Mouse (Mus musculus) lung, postnatal 0 days (tissue): ENCODE measurements at regions not wholly inside any gene's neighbourhood (a gene's known extent, or its start where the extent isn't known, plus 50 kb on each side); places are given as distances from the start of the nearest gene placed in this dataset.
A peak's percentile ranks its signal among the peaks of the same experiment; 100 is the strongest.

Experiments
- ATAC-seq: fragments of 200-750 bp; cut with Nextera tagmentation; 2 replicates; pipeline ENCODE4 v1.8.0; 2017; ENCODE audit warnings: moderate library complexity
- DNase-seq: peaks from one replicate; pipeline ENCODE4 v3.0.0-alpha.2; 2016; ENCODE audit warnings: low spot score
- H3K27ac ChIP-seq: fragments of 300-500 bp; sonication (generic); 2 replicates; pipeline ENCODE4 v1.5.1; 2014; ENCODE audit warnings: antibody characterized with exemption, mild to moderate bottlenecking, low read length, mixed read lengths
- H3K27me3 ChIP-seq: fragments of 300-500 bp; sonication (generic); replicated peaks from 2 replicates; pipeline ENCODE4 v1.6.1; 2014; ENCODE audit warnings: low read length, mixed read lengths; ENCODE audit not compliant: insufficient read depth
- H3K36me3 ChIP-seq: fragments of 300-500 bp; sonication (generic); 2 replicates; pipeline ENCODE4 v1.6.1; 2014; ENCODE audit warnings: low read length, mixed read lengths; ENCODE audit not compliant: insufficient read depth
- H3K4me1 ChIP-seq: fragments of 300-500 bp; sonication (generic); 2 replicates; pipeline ENCODE4 v1.6.1; 2014; ENCODE audit warnings: antibody characterized with exemption, low read depth, low read length, mixed read lengths; ENCODE audit not compliant: insufficient read depth
- H3K4me2 ChIP-seq: fragments of 300-500 bp; sonication (generic); replicated peaks from 2 replicates; pipeline ENCODE4 v1.6.1; 2014; ENCODE audit warnings: low read depth, mild to moderate bottlenecking, low read length, moderate library complexity, mixed read lengths
- H3K4me3 ChIP-seq: fragments of 300-500 bp; sonication (generic); 2 replicates; pipeline ENCODE4 v1.5.1; 2014; ENCODE audit warnings: low read depth, low read length
- H3K9ac ChIP-seq: fragments of 300-500 bp; sonication (generic); replicated peaks from 2 replicates; pipeline ENCODE4 v1.6.1; 2014; ENCODE audit warnings: low read depth, mild to moderate bottlenecking
- H3K9me3 ChIP-seq: fragments of 300-500 bp; sonication (generic); 2 replicates; pipeline ENCODE4 v1.6.1; 2016; ENCODE audit warnings: low read length, mixed read lengths
- CTCF ChIP-seq: IDR thresholded peaks from 2 replicates; pipeline ENCODE4 v1.5.1; 2016; ENCODE audit warnings: antibody characterized with exemption, mild to moderate bottlenecking
- EP300 ChIP-seq: IDR thresholded peaks from 2 replicates; pipeline ENCODE4 v1.6.1; 2016; ENCODE audit warnings: antibody characterized with exemption, mild to moderate bottlenecking, control low read depth
- WGBS: fragments of 180-500 bp; shearing (Covaris S2); extraction: QIAGEN DNeasy Blood & Tissue Kit; methylation state at CpG from one replicate; pipeline ENCODE4 v1.1.7; 2014; 5-methylcytosine and 5-hydroxymethylcytosine counted together

- Histone ChIP-seq H3K4me2 (no peak overlapping the region), H3K36me3 (no peaks in the 10 kb centered on the region), H3K4me1 (peaks cover 3% of the 10 kb centered on the region; the same call in 1 of the 2 replicates), H3K9ac (no peak overlapping the region), H3K27me3 (no peaks in the 10 kb centered on the region), H3K4me3 (no peak overlapping the region), H3K9me3 (no peaks in the 10 kb centered on the region; the same call in 1 of the 2 replicates), H3K27ac (no peak overlapping the region)
- no peak for TF ChIP-seq CTCF
- TF ChIP-seq EP300 = no peak
- ATAC-seq = no peak
- WGBS = 67% methylated on average over 3 of the region's 3 CpGs
- no peak for DNase-seq
Measured at GRCm38 (mm10) chr9:116311364-116311763, 136.2 kb upstream of the Tgfbr2 start.

DNA sequence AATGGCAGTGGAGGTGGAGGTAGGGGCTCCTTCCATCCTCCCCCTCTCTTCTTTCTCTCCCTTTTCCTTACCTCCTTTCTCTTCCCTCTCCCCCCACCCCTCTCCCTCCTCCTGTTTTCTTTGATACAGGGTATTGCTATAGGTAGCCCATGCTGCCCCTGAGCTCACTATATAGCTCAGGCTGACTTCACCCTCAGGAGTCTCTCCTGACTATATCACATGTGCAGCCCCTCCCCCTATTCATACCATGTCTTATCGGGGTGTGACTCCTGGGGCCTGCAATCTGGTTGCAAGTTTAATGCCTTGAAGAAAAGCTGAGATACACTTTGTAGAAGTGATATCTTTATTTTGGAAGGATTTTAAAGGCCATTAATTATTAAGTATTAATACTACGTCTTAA lies 126.4 kb upstream of the Tgfbr2 start:
- no peak overlapping the region for H3K27ac ChIP-seq
- H3K4me1 ChIP-seq = no peaks in the 10 kb centered on the region
- ATAC-seq (no peak), DNase-seq (no peak)
- H3K4me3 ChIP-seq = no peak overlapping the region
- no peaks in the 10 kb centered on the region for H3K27me3 ChIP-seq
- no peak overlapping the region for H3K4me2 ChIP-seq
- no peak for TF ChIP-seq EP300
- TF ChIP-seq CTCF = no peak
- H3K9me3 ChIP-seq = no peaks in the 10 kb centered on the region; the same call in 1 of the 2 replicates
- H3K36me3 ChIP-seq = no peaks in the 10 kb centered on the region
- no peak overlapping the region for H3K9ac ChIP-seq
- 75% methylated on average over 2 of the region's 2 CpGs for WGBS

- no peak overlapping the region for H3K4me3 ChIP-seq
- H3K36me3 ChIP-seq = no peaks in the 10 kb centered on the region
- H3K27me3 ChIP-seq = no peaks in the 10 kb centered on the region
- no peak for ATAC-seq
- no peaks in the 10 kb centered on the region for H3K4me1 ChIP-seq
- no peak for DNase-seq
- no peaks in the 10 kb centered on the region for H3K9me3 ChIP-seq
- TF ChIP-seq CTCF = no peak
- TF ChIP-seq EP300 = no peak
- no peak overlapping the region for H3K9ac ChIP-seq
- H3K27ac ChIP-seq = no peak overlapping the region
- H3K4me2 ChIP-seq = no peak overlapping the region
- 86% methylated on average over 4 of the region's 4 CpGs for WGBS
Measured at GRCm38 (mm10) chr9:116298791-116299190, 123.6 kb upstream of the Tgfbr2 start.

DNA sequence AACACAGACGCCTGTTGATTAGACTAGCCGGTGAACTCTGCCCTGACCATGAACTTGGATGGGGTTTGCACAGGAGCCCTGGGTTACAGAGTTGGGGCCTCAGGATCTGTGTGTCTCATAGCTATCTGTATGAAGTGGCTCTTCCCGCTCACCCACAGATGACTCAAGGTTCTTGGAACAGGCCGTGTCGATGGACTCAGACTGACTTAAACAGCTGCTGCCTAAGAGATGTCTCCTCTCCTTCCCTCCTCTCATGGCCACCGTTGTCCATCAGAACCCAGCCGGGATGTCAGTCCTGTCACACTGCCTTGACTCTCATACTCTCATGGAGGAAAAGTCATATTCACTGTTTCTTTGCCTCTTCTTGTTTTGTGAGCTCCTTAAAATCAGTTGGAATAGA lies 121.2 kb upstream of the Tgfbr2 start:
- TF ChIP-seq EP300 (peak; percentile 39), CTCF (no peak)
- Histone ChIP-seq H3K9ac (no peak overlapping the region), H3K4me2 (no peak overlapping the region), H3K27me3 (no peaks in the 10 kb centered on the region), H3K9me3 (no peaks in the 10 kb centered on the region), H3K27ac (no peak overlapping the region), H3K36me3 (no peaks in the 10 kb centered on the region), H3K4me1 (0 out of 2 replicates have a peak, but pooled peaks cover 2% of the 10 kb centered on the region), H3K4me3 (no peak overlapping the region)
- WGBS = 74% methylated on average over 7 of the region's 7 CpGs
- DNase-seq (peak; percentile 49), ATAC-seq (peak; percentile 47)

DNA sequence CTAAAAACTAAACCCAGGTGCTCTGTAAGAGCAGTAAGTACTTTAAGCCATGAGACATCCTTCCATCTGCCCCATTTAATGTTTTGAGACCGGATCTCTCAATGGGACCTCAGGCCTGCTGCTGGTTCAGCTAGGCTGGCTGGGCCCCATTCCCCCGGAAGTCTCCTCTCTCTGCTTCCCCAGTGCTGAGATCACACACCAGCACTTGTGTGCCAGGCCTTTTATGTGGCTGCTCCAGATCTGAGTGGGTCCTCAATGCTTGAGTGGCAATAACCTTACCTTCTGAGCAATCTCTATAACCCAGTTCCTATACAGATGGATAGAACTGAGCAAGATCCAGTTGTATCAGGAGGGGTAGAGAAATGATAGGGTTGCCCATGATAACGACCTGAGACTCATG lies 118.9 kb upstream of the Tgfbr2 start:
- no peaks in the 10 kb centered on the region for H3K27me3 ChIP-seq
- 42% methylated on average over 3 of the region's 3 CpGs for WGBS
- DNase-seq = peak; percentile 48
- TF ChIP-seq CTCF (no peak), EP300 (no peak)
- ATAC-seq = peak; percentile 50
- no peaks in the 10 kb centered on the region for H3K36me3 ChIP-seq
- H3K9ac ChIP-seq = no peak overlapping the region
- H3K4me1 ChIP-seq = 0 out of 2 replicates have a peak, but pooled peaks cover 2% of the 10 kb centered on the region
- no peak overlapping the region for H3K4me3 ChIP-seq
- H3K4me2 ChIP-seq = no peak overlapping the region
- no peak overlapping the region for H3K27ac ChIP-seq
- no peaks in the 10 kb centered on the region for H3K9me3 ChIP-seq

- Histone ChIP-seq H3K9ac (no peak overlapping the region), H3K4me2 (no peak overlapping the region), H3K4me1 (0 out of 2 replicates have a peak, but pooled peaks cover 2% of the 10 kb centered on the region), H3K9me3 (no peaks in the 10 kb centered on the region), H3K4me3 (no peak overlapping the region), H3K36me3 (no peaks in the 10 kb centered on the region), H3K27me3 (no peaks in the 10 kb centered on the region), H3K27ac (peak overlapping the region; percentile 20; the same call in 1 of the 2 replicates)
- 32% methylated on average over 6 of the region's 6 CpGs for whole genome bisulfite sequencing
- ATAC-seq (peak; percentile 75), DNase-seq (peak; percentile 75)
- TF ChIP-seq EP300 (peak; percentile 35; the same call in 1 of the 2 replicates), CTCF (no peak)
Measured at GRCm38 (mm10) chr9:116293110-116293509, 118.0 kb upstream of the Tgfbr2 start.

- no peak overlapping the region for H3K9ac ChIP-seq
- H3K27me3 ChIP-seq = no peaks in the 10 kb centered on the region
- 74% methylated on average over 3 of the region's 3 CpGs for WGBS
- no peak overlapping the region for H3K27ac ChIP-seq
- no peak overlapping the region for H3K4me3 ChIP-seq
- no peak overlapping the region for H3K4me2 ChIP-seq
- TF ChIP-seq CTCF = no peak
- no peak for TF ChIP-seq EP300
- ATAC-seq (no peak), DNase-seq (peak; percentile 29)
- H3K9me3 ChIP-seq = no peaks in the 10 kb centered on the region
- H3K4me1 ChIP-seq = 0 out of 2 replicates have a peak, but pooled peaks cover 2% of the 10 kb centered on the region
- no peaks in the 10 kb centered on the region for H3K36me3 ChIP-seq
Measured at GRCm38 (mm10) chr9:116291624-116292023, 116.5 kb upstream of the Tgfbr2 start.
